Mouse (Mus musculus) naive thymus-derived CD4-positive, alpha-beta T cell, adult 2 months (primary cell): ENCODE data around the gene Arhgef15.
"Not testable (repeated sequence)": the region's sequence is repeated elsewhere in the genome, so short reads cannot be mapped to it uniquely, and the experiment has no call there.

Source experiments
- DNase-seq: peaks from one replicate; pipeline ENCODE4 v3.0.0-alpha.2; 2011; ENCODE audit warnings: low read depth

Gene Arhgef15

GRCm38 (mm10) chr11:68957308-68957707, at the start of gene Arhgef15:
Gene Arhgef15 (minus strand): TSS chr11:68957480.
- DNase-seq, result no peak

DNA sequence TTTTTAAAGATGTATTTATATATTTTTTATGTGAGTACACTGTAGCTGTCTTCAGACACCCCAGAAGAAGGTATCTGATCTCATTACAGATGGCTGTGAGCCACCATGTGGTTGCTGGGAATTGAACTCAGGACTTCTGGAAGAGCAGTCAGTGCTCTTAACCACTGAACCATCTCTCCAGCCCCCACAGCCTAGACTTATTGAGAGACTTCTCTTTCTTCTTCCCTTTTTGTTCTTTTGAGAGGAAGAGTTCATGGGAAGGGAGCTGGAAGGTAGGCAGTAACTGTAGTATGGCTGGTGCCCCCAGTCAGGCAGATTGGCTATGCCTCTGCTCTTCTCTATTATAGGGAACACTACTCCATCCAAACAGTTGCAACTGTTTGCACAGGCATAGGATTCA, 49.3 kb upstream of the Arhgef15 start:
- not testable (repeated sequence) for DNase-seq

GRCm38 (mm10) chr11:69005193-69005592, 47.9 kb upstream of the Arhgef15 start:
- no peak for DNase-seq

DNA sequence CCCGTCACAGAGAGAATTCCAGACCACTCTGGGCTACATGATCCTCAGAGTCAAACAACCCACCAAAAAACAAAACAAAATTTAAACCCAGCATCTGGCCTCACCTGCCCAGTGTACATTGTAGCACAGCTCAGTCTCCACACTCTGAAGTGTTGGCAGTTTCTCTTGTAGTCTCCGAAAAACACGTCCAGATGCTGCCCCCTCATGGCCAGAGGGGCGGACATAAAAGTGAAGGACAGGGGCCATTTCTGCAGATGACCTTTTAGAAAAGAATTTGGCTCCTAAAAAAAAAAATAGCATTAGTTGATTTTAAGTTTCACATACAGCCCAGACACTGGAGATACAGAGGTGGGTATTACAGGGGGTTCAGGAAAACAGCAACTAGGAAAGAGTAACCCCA, 46.3 kb upstream of the Arhgef15 start:
- no peak for DNase-seq

DNA sequence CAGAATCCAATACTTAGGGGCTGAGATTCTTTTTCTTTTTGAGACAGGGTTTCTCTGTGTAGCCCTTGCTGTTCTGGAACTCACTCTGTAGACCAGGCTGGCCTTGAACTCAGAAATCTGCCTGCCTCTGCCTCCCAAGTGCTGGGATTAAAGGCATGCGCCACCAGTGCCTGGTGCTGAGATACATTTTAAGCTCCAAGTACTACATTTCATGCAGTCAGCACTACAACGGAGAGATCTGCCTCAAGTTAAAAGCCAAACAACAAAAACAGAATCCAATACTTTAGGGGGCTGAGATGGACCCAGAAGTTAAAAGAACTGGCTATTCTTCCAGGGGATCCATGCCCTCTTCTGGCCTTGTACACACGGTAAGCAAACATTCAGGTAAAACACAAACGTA, 45.5 kb upstream of the Arhgef15 start:
- DNase-seq, result not testable (repeated sequence)

- DNase-seq, result no peak
These were observed 39.8 kb upstream of the Arhgef15 start for GRCm38 (mm10) chr11:68997080-68997479.

GRCm38 (mm10) chr11:68994377-68994776, 37.1 kb upstream of the Arhgef15 start:
- no peak for DNase-seq

DNA sequence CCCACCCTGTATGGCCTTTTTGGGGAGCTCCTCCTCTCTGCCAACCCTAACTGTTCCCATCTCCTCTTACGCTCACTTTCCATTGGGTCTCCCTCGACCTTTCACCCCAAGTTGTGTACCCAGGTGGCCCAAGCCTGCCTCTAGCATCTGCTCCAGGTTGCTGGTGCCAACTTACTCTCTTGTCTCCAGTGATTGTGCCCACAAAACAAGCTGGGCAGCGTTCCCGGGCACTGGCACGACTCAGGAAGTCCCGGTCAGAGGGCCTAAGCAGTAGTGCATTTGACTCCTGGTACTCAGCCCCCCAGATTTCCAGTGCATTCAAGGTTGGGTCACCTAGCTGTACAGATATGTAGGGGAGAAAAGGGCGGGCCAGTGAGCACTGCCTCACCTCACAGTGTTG, 35.8 kb upstream of the Arhgef15 start:
- DNase-seq, result no peak

DNA sequence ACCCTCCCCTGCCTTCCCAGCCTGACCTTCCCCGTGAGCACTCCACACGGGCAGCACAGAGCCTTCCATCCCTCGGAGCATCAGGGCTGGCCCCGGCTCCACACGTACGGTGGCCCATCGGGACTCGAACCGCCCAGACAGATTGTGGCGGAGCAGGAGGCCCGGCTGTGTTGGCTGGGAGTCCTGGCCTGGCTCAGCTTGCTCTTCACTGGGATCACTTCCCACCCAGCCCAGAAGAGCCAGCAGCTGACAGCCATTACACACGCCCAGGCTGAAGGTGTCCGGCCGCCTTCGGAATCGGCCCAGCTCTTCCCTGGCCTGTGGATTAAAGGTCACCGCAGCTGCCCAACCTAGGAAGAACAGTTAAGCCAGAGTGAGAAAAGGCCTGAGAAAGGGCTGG, 31.1 kb upstream of the Arhgef15 start:
- no peak for DNase-seq

DNA sequence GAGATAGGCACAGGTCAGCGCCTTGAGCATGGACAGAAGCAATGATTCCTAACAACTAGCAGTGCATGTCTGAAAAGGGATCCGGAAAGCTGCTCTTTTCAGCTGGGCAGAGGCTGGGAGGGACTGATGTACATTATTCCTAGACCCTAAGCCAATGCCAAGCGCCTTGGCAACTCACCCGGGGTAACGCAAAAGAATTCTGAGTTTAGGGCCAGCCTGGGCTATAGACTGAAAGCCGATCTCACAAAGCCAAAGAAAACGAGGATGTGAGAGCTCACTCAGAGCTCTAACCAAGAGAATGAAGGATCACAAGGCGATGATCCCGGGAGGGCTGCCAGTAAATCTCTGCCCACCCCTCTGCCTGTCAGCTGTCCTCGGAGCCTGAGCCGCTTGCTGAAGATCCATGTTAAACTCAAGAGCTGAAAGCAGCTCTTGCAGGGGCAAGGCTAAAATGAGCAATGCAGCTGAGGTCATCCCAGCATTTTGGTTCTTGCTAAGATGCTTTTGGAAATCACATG, 30.1 kb upstream of the Arhgef15 start:
- no peak for DNase-seq

DNA sequence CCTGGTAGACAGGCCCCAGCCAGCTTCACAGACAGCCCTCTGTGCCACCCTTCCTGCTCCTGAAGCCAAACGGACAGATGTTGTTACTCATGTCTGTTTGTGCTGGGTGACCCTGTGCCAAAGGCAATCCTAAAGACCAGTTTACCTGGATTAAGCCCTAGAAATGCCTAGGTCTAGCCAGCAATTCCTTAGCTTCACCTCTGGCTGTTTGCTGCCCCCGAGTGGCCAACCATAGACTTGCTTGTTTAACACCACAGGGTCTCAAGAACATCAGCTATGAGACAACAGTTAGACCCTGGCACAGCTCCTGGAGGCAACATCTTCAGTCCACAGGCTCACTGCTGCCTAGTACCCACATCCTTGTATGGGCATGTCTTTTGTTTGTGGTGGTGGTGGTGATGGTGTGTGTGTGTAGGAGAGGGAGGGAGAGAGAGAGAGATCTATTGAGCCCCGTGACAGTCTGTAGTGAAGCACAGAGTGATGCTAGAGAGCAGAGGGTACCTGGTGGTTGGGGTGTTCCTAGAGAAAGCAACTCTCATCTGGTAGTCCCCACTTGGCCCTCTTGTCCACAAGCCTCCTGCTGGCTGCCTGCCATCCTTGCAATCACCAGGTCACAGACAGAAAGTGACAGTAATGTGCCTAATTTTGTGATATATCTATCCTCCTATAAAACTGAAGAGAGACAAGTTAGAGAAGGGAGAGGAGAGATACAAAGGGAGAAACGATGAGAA, 25.5 kb upstream of the Arhgef15 start:
- DNase-seq, result peak; percentile 83

DNA sequence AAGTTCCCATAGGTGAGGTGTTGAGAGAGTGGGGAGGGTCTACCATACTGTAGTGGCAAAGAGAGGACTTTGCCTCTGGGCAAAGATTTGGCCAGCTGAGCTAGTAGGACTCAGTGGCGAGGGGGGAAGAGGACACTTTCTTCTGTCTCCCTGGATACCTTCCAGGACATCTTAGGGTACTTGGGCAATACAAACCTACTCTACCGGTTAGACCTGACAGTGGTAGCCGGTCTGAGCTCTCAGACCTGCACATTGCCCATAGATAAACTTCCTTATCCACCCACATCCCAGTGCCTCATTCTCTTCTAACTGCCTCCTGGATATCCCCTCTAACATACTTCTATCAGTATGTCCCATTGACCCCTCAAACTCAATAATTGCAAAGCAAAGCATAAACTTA, 23.6 kb upstream of the Arhgef15 start:
- no peak for DNase-seq

GRCm38 (mm10) chr11:68979320-68979733, 22.0 kb upstream of the Arhgef15 start:
- DNase-seq, result no peak

DNA sequence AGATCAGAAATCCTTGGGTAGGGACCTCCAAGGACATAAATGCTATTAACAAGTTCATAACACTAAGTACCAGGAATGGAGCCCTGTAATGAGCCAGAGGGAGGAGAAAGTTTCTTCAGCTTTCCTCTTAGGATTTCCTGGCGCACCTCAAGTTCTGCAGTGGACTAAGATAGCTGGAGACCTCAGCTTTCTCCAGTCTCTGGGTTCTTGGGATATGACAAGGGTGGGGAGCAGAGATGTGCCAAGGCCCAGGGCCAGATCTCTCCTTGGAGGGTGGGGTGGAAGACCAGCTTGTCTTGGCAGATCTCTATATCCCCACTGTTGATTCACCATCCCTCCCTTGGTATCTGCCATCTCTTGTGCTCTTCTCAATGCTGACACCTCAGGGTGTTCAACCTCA, 18.3 kb upstream of the Arhgef15 start:
- DNase-seq, result no peak

- no peak for DNase-seq
These were observed 17.8 kb upstream of the Arhgef15 start, which contains the start of gene Rangrf for GRCm38 (mm10) chr11:68975085-68975484. Gene Rangrf (minus strand): TSS chr11:68975185.

DNA sequence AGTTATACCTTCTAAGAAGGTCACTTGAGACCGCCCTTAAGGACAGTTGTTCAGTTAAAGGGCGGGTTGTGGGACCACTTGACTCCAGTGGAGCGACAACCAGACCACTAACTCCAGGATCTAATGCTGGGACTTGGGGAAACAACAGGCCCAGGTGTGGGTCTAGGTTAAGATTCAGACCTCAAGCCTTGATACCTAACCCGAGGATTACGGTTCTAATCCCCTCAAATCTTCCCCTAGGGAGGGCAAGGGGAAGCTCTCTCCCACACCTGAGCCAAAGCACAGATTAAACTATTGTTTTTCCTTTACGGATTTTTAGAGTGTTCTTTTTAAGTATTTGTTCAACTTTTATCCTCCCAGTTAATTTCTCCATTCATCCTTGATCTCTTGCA, 16.8 kb upstream of the Arhgef15 start:
- DNase-seq, result no peak

DNA sequence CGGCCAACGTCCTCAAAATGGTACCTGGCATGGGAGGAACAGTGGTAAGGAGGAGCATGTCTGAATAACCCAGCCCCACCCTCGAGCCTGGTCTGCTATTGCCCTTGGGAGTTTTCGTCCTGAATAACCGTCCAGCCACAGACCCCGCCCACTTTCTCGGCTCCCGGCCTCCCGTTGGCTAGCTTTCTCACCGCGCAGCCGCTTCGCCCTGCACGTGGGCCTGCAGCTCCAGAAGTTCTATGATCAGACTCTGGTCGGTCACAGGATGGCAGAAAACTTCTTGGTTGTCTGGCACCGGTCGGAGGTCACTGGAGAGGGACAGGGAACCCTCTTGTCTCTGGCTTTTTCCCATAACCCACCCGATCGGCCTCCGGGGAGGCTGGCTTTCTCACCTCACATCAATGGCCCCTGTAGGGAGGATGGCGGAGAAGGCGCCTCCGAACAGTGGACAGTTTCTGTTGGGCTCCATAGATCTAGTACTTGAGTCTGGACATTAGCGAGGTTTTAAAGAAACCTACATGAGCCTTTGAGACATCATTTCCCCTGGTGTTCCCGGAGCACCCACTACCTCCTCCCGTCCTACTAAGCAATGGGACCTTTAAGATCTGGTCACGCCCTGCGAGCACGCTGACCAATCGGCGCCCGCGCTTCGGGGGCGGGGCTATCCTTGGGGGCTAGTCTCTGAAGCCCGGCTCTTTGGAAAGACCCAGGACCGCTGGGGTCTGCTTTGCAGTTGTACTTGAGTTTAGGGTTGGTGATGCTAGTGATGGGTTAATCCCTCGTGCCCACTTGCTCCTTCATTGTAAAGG, 16.2 kb upstream of the Arhgef15 start:
- peak; percentile 79 for DNase-seq

GRCm38 (mm10) chr11:68970232-68970631, 13.0 kb upstream of the Arhgef15 start:
- no peak for DNase-seq

DNA sequence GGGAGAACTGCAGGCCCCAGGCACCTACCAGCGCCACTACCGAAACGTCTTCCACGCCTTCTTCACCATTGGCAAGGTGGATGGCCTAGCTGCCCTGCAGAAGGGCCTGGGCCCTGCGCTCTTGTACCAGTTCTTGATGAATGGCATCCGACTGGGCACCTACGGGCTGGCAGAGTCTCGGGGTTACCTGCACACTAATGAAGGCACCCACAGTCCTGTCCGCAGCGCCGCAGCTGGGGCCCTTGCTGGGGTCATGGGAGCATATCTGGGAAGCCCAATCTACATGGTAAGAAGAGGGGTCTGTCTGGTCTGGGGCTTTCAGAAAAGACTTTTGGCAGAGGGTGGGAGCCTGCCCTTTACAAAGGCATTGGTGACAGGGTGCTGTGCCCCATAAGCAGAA, 11.5 kb upstream of the Arhgef15 start:
- DNase-seq, result no peak

- peak; percentile 89 for DNase-seq
These were observed 10.3 kb upstream of the Arhgef15 start, which contains the start of gene Slc25a35 for GRCm38 (mm10) chr11:68967337-68968282. Gene Slc25a35 (plus strand): TSS chr11:68968131.

GRCm38 (mm10) chr11:68966554-68966953, 9.3 kb upstream of the Arhgef15 start:
- DNase-seq, result no peak

- peak; percentile 91 for DNase-seq
These were observed 8.6 kb upstream of the Arhgef15 start for GRCm38 (mm10) chr11:68965845-68966244.
